Mouse (Mus musculus) lung, adult 2 months (tissue): ENCODE measurements around the gene Tceanc.

Source experiments
- CTCF ChIP-seq: fragments of 200-500 bp; IDR thresholded peaks from 2 replicates; pipeline ENCODE4 v1.5.1; 2011; ENCODE audit warnings: mild to moderate bottlenecking, low read length, control low read depth; ENCODE audit not compliant: insufficient read depth
- POLR2A ChIP-seq: fragments of 200-500 bp; IDR thresholded peaks from 2 replicates; pipeline ENCODE4 v1.6.1; 2011; ENCODE audit warnings: low read depth, mild to moderate bottlenecking, control low read depth, low read length, borderline replicate concordance; ENCODE audit errors: extremely low read depth

DNA sequence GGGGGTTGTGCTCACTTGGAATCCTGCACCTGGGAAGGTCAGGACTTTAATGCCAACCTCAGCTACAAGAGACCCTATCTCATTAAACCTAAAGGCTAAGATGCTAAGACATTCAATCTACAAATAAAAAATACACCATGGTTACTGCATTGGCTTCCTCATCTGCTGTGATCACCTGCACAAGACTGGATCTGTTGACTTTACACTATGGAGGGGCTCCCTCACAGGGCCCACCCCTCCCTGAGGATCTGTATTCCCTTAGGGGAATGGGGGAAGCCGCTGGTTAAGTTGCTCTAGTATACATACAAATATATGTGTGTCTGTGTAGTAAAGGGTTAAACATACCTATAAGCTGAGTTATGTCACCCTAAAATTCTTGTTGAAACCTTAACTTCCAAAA lies 62.8 kb downstream of the Tceanc start:
- TF ChIP-seq CTCF (no peak), POLR2A (no peak)
